ENCODE assay signal across 11 mouse cellular contexts in genomic region chr10:22154127-22154526, GRCm38 (mm10). TPM values are rescaled to one million over a fixed set of nuclear protein-coding genes. Genes with fewer than 3 reads are reported as not detected.
DNase-seq lines count a peak whose midpoint lies in the region; ATAC-seq and TF ChIP-seq lines count a peak whose summit lies in the region.
"Not testable (repeated sequence)": the region's sequence is repeated elsewhere in the genome, so short reads cannot be mapped to it uniquely, and the experiment has no call there.
"Had no signal": no experiment of that assay in that cellular context is flagged by ENCODE, and none has a peak within 500 bp of the region (broad histone marks: within the 10 kb centered on the region; RNA-seq: fewer than 3 reads in every experiment).

No protein-coding gene starts in this region.

- peaks cover 47% of the 10 kb centered on the region for H3K27me3 ChIP-seq in embryonic facial prominence, embryonic 11.5 days (ENCODE audit: control insufficient read depth, insufficient read depth, low read length)
- H3K27me3 ChIP-seq in hindbrain, embryonic 10.5 days (ENCODE audit: insufficient read depth, poor library complexity, severe bottlenecking), result peaks cover 99% of the 10 kb centered on the region
- peaks cover 95% of the 10 kb centered on the region for H3K27me3 ChIP-seq in liver, embryonic 15.5 days
- peaks cover 32% of the 10 kb centered on the region for H3K27me3 ChIP-seq in midbrain, postnatal 0 days (ENCODE audit: insufficient read depth, low read length)
- peaks cover 32% of the 10 kb centered on the region for H3K27me3 ChIP-seq in stomach, embryonic 15.5 days (replicated peaks)

- 0% methylated on average over 38 of the region's 38 CpGs for WGBS in embryonic facial prominence, embryonic 11.5 days
- whole genome bisulfite sequencing in hindbrain, embryonic 10.5 days, result under 1% methylated on average over 38 of the region's 38 CpGs
- WGBS in liver, embryonic 15.5 days (ENCODE audit: insufficient replicate concordance), result under 1% methylated on average over 38 of the region's 38 CpGs
- under 1% methylated on average over 37 of the region's 38 CpGs for WGBS in midbrain, postnatal 0 days
- 0% methylated on average over 38 of the region's 38 CpGs for WGBS in stomach, embryonic 15.5 days

- H3K4me2 ChIP-seq in embryonic facial prominence, embryonic 11.5 days (ENCODE audit: low read depth, low read length), result peak overlapping the region; percentile 46
- H3K4me2 ChIP-seq in liver, embryonic 15.5 days, result peak overlapping the region; percentile 18; the same call in 1 of the 2 replicates
- peak overlapping the region; percentile 26; the same call in 1 of the 2 replicates for H3K4me2 ChIP-seq in midbrain, postnatal 0 days (ENCODE audit: low read depth, low read length, poor library complexity, severe bottlenecking)
- peak overlapping the region; percentile 58 for H3K4me2 ChIP-seq in stomach, embryonic 15.5 days

- not testable (repeated sequence) for H3K9me3 ChIP-seq in ES-E14 (ENCODE audit: control insufficient read depth, insufficient read depth, low read depth, low read length); embryonic facial prominence, embryonic 11.5 days (replicated peaks; ENCODE audit: control insufficient read depth, low read length); hindbrain, embryonic 10.5 days; liver, embryonic 15.5 days (replicated peaks); midbrain, postnatal 0 days (ENCODE audit: low read length); stomach, embryonic 15.5 days

- TF ChIP-seq CTCF in midbrain, postnatal 0 days (IDR thresholded peaks at IDR 0.05), result not testable (repeated sequence)

- not testable (repeated sequence) for H3K9ac ChIP-seq in ES-E14 (ENCODE audit: insufficient read depth, low read depth, low read length, poor library complexity, severe bottlenecking); embryonic facial prominence, embryonic 11.5 days (replicated peaks; ENCODE audit: low read length); liver, embryonic 15.5 days; midbrain, postnatal 0 days (replicated peaks; ENCODE audit: low read length, poor library complexity, severe bottlenecking); stomach, embryonic 15.5 days

- not testable (repeated sequence) for H3K4me1 ChIP-seq in ES-E14 (ENCODE audit: control insufficient read depth in 2 of 2, insufficient read depth in 2 of 2, low read length in 2 of 2, poor library complexity in 1 of 2); embryonic facial prominence, embryonic 11.5 days (ENCODE audit: control insufficient read depth, insufficient read depth, low read length); midbrain, postnatal 0 days (ENCODE audit: insufficient read depth, low read length)
- peaks cover 41% of the 10 kb centered on the region for H3K4me1 ChIP-seq in hindbrain, embryonic 10.5 days (replicated peaks)
- peaks cover 10% of the 10 kb centered on the region for H3K4me1 ChIP-seq in liver, embryonic 15.5 days (replicated peaks)
- H3K4me1 ChIP-seq in stomach, embryonic 15.5 days, result peaks cover 21% of the 10 kb centered on the region

- in situ Hi-C loops in ES-E14 (cut with MboI; ENCODE audit: low sequenced_read_pairs in 2 of 2, unreplicated experiment in 2 of 2), result not testable (repeated sequence)

- H3K4me3 ChIP-seq in ES-E14 (ENCODE audit: insufficient read depth in 1 of 2, low read depth in 1 of 2, low read length in 2 of 2, poor library complexity in 1 of 2, severe bottlenecking in 1 of 2), result peak overlapping the region; percentile 41 to 43; a peak in 1 of 4 replicates
- peak overlapping the region; percentile 26 for H3K4me3 ChIP-seq in embryonic facial prominence, embryonic 11.5 days (ENCODE audit: low read depth, low read length)
- H3K4me3 ChIP-seq in hindbrain, embryonic 10.5 days, result peak overlapping the region; percentile 50
- H3K4me3 ChIP-seq in liver, embryonic 15.5 days (replicated peaks); midbrain, postnatal 0 days (ENCODE audit: low read depth, low read length): not testable (repeated sequence)
- peak overlapping the region; percentile 31 for H3K4me3 ChIP-seq in stomach, embryonic 15.5 days (replicated peaks)

- H3K27ac ChIP-seq in ES-E14 (ENCODE audit: insufficient read depth, low read depth, low read length, poor library complexity, severe bottlenecking); embryonic facial prominence, embryonic 11.5 days (replicated peaks; ENCODE audit: low read depth, low read length); hindbrain, embryonic 10.5 days; liver, embryonic 15.5 days (replicated peaks); midbrain, postnatal 0 days (ENCODE audit: low read depth, low read length); stomach, embryonic 15.5 days: not testable (repeated sequence)

- not testable (repeated sequence) for H3K36me3 ChIP-seq in ES-E14 (ENCODE audit: control insufficient read depth, insufficient read depth, low read length, poor library complexity, severe bottlenecking); embryonic facial prominence, embryonic 11.5 days (replicated peaks; ENCODE audit: control insufficient read depth, insufficient read depth, low read depth, low read length); hindbrain, embryonic 10.5 days; liver, embryonic 15.5 days (replicated peaks); midbrain, postnatal 0 days (ENCODE audit: insufficient read depth, low read length); stomach, embryonic 15.5 days

- DNase-seq in ES-E14 (ENCODE audit: low read depth, low spot score); midbrain, postnatal 0 days (ENCODE audit: low spot score): not testable (repeated sequence)
- peak; percentile 42 for DNase-seq in embryonic facial prominence, embryonic 11.5 days (ENCODE audit: low spot score)
- peak; percentile 18 for DNase-seq in gastrocnemius, postnatal 10 days
- DNase-seq in hindbrain, embryonic 10.5 days (ENCODE audit: low spot score), result peak; percentile 67
- peak; percentile 28 for DNase-seq in kidney, adult 9 months

- ATAC-seq in embryonic facial prominence, embryonic 11.5 days (replicated peaks; ENCODE audit: insufficient number of reproducible peaks, low FRiP score, low TSS enrichment, low read depth); liver, embryonic 15.5 days (ENCODE audit: insufficient read depth); midbrain, postnatal 0 days (ENCODE audit: low FRiP score); stomach, embryonic 15.5 days (ENCODE audit: insufficient read depth, low FRiP score, low read depth): not testable (repeated sequence)

RNA-seq across cellular contexts. Expression of gene Raet1e, which starts 4.2 kb away (rescaled TPM):
- total RNA-seq in ES-E14 (2012; rRNA removed), result 13.9 and 25.2 TPM in 2 replicates
- polyA plus RNA-seq in embryonic facial prominence, embryonic 11.5 days (2014; fragmentation: Nextera tagmentation; extraction: Ambion mirVana), result 11.3 and 13.6 TPM in 2 replicates
- total RNA-seq in gastrocnemius, postnatal 10 days (2021), result under 1 TPM; 0.16 to 0.50 TPM
- polyA plus RNA-seq in hindbrain, embryonic 10.5 days (2016; fragmentation: Nextera tagmentation; extraction: Ambion mirVana), result 15.1 and 20.0 TPM in 2 replicates
- 2.3 and 2.6 TPM in 2 replicates for polyA plus RNA-seq in liver, embryonic 15.5 days (2015; fragmentation: Nextera tagmentation; extraction: Ambion mirVana)
- total RNA-seq in midbrain, postnatal 0 days (2014; rRNA removed), result 0.11 and 0.19 TPM in 2 replicates
- not detected in 2 replicates for polyA plus RNA-seq in midbrain, postnatal 0 days (2015; fragmentation: Nextera tagmentation; extraction: Ambion mirVana)
- 8.3 and 9.3 TPM in 2 replicates for polyA plus RNA-seq in stomach, embryonic 15.5 days (2015; fragmentation: Nextera tagmentation; extraction: Ambion mirVana)
- total RNA-seq: common myeloid progenitor, adult 5-6 weeks; layer of hippocampus, postnatal 14 days; monocyte, adult 5-6 weeks had no signal

RNA-seq across cellular contexts. Expression of gene H60b, which starts 4.3 kb away (rescaled TPM):
- total RNA-seq in ES-E14 (2012; rRNA removed), result 1.3 and 4.4 TPM in 2 replicates
- polyA plus RNA-seq in embryonic facial prominence, embryonic 11.5 days (2014; fragmentation: Nextera tagmentation; extraction: Ambion mirVana), result 0.32 and 0.42 TPM in 2 replicates
- under 1 TPM; 0.21 to 0.43 TPM for total RNA-seq in gastrocnemius, postnatal 10 days (2021)
- 1.6 and 1.9 TPM in 2 replicates for polyA plus RNA-seq in hindbrain, embryonic 10.5 days (2016; fragmentation: Nextera tagmentation; extraction: Ambion mirVana)
- polyA plus RNA-seq in liver, embryonic 15.5 days (2015; fragmentation: Nextera tagmentation; extraction: Ambion mirVana), result 0.36 TPM in 1 of 2 replicates, not detected in the other
- total RNA-seq in midbrain, postnatal 0 days (2014; rRNA removed), result 3.4 TPM in 1 of 2 replicates, not detected in the other
- 0.28 TPM in 1 of 2 replicates, not detected in the other for polyA plus RNA-seq in midbrain, postnatal 0 days (2015; fragmentation: Nextera tagmentation; extraction: Ambion mirVana)
- polyA plus RNA-seq in stomach, embryonic 15.5 days (2015; fragmentation: Nextera tagmentation; extraction: Ambion mirVana), result 0.68 and 0.98 TPM in 2 replicates
- total RNA-seq: common myeloid progenitor, adult 5-6 weeks; layer of hippocampus, postnatal 14 days; monocyte, adult 5-6 weeks had no signal

RNA-seq across cellular contexts. Expression of gene E030030I06Rik, which starts 5.1 kb away (rescaled TPM):
- total RNA-seq in ES-E14 (2012; rRNA removed), result not detected in 2 replicates
- 17.6 and 19.6 TPM in 2 replicates for polyA plus RNA-seq in embryonic facial prominence, embryonic 11.5 days (2014; fragmentation: Nextera tagmentation; extraction: Ambion mirVana)
- 1 to 10 TPM in 1 of 2 experiments, under 1 TPM in 1; 0.52 to 2.8 TPM for total RNA-seq in gastrocnemius, postnatal 10 days (2021)
- 21.4 and 28.9 TPM in 2 replicates for polyA plus RNA-seq in hindbrain, embryonic 10.5 days (2016; fragmentation: Nextera tagmentation; extraction: Ambion mirVana)
- polyA plus RNA-seq in liver, embryonic 15.5 days (2015; fragmentation: Nextera tagmentation; extraction: Ambion mirVana), result 2.5 and 3.1 TPM in 2 replicates
- not detected in 2 replicates for total RNA-seq in midbrain, postnatal 0 days (2014; rRNA removed)
- 1.8 and 1.9 TPM in 2 replicates for polyA plus RNA-seq in midbrain, postnatal 0 days (2015; fragmentation: Nextera tagmentation; extraction: Ambion mirVana)
- 21.3 and 21.6 TPM in 2 replicates for polyA plus RNA-seq in stomach, embryonic 15.5 days (2015; fragmentation: Nextera tagmentation; extraction: Ambion mirVana)
